Mouse (Mus musculus) CH12.LX (cell line): ENCODE data around the gene Pou6f2. TPM values are rescaled to one million over a fixed set of nuclear protein-coding genes. Genes with fewer than 3 reads are reported as not detected.

ENCODE experiments used
- DNase-seq: peaks from one replicate; pipeline ENCODE4 v3.0.0-alpha.2; 2013; ENCODE audit errors: extremely low read depth
- H3K27ac ChIP-seq: 2 replicates; pipeline ENCODE4 v1.5.1; 2012; ENCODE audit warnings: low read depth, mild to moderate bottlenecking, control low read depth, moderate library complexity; ENCODE audit not compliant: insufficient read depth
- H3K27me3 ChIP-seq: replicated peaks from 2 replicates; pipeline ENCODE3; 2012; ENCODE audit warnings: inconsistent platforms
- H3K36me3 ChIP-seq, 2 experiments: replicated peaks in 1 of 2; 2 replicates each; pipeline versions ENCODE3 to v1.6.1; 2012; ENCODE audit warnings: inconsistent platforms in 1 of 2, low read length in 1 of 2, mild to moderate bottlenecking in 1 of 2, mixed read lengths in 1 of 2, moderate library complexity in 1 of 2; ENCODE audit not compliant: control insufficient read depth in 1 of 2, insufficient read depth in 1 of 2
- H3K4me1 ChIP-seq, 2 experiments: 2 replicates each; pipeline ENCODE4 v1.6.1; 2012; ENCODE audit warnings: inconsistent platforms in 1 of 2, moderate library complexity in 1 of 2; ENCODE audit not compliant: insufficient read depth in 2 of 2, control insufficient read depth in 1 of 2
- H3K4me2 ChIP-seq: 2 replicates; pipeline ENCODE4 v1.6.1; 2012; ENCODE audit warnings: low read depth, mild to moderate bottlenecking, control low read depth; ENCODE audit not compliant: poor library complexity, insufficient read depth, severe bottlenecking
- H3K4me3 ChIP-seq, 3 experiments: fragments of 150-350 bp in 1 of 3; sonication (generic) in 1 of 3; replicated peaks in 1 of 3; 2 replicates each; pipeline versions ENCODE3 to v1.5.1; 2011 to 2012; ENCODE audit warnings: low read depth in 2 of 3, low read length in 2 of 3, mild to moderate bottlenecking in 2 of 3, moderate library complexity in 2 of 3, control low read depth in 1 of 3, improper control_type of control experiment in 1 of 3, inconsistent platforms in 1 of 3, mixed read lengths in 1 of 3; ENCODE audit not compliant: poor library complexity in 1 of 3
- H3K79me2 ChIP-seq: replicated peaks from 2 replicates; pipeline ENCODE4 v1.6.1; 2012; ENCODE audit warnings: mild to moderate bottlenecking, moderate library complexity; ENCODE audit not compliant: control insufficient read depth, poor library complexity, insufficient read depth, severe bottlenecking; ENCODE audit errors: extremely low read depth
- H3K9ac ChIP-seq: 2 replicates; pipeline ENCODE4 v1.6.1; 2012; ENCODE audit warnings: low read depth, mild to moderate bottlenecking, control low read depth, moderate library complexity; ENCODE audit not compliant: insufficient read depth
- H3K9me3 ChIP-seq: replicated peaks from 2 replicates; pipeline ENCODE3; 2012; ENCODE audit warnings: low read length, inconsistent platforms, mixed read lengths
- CHD1 ChIP-seq: IDR thresholded peaks from 2 replicates; pipeline ENCODE4 v1.6.1; 2012; ENCODE audit warnings: low read depth, low read length, improper control_type of control experiment, inconsistent platforms
- ELF1 ChIP-seq: IDR thresholded peaks from 2 replicates; pipeline ENCODE4 v1.6.1; 2014; ENCODE audit warnings: low read depth, mild to moderate bottlenecking, inconsistent platforms, low read length, improper control_type of control experiment
- EP300 ChIP-seq: IDR thresholded peaks from 2 replicates; pipeline ENCODE4 v1.6.1; 2011; ENCODE audit warnings: low read length, improper control_type of control experiment
- ETS1 ChIP-seq: conservative IDR thresholded peaks from 2 replicates; pipeline ENCODE4 v1.6.1; 2012; ENCODE audit warnings: low read depth, mild to moderate bottlenecking, inconsistent platforms, low read length, improper control_type of control experiment, moderate library complexity
- HCFC1 ChIP-seq: IDR thresholded peaks from 2 replicates; pipeline ENCODE4 v1.6.1; 2012; ENCODE audit warnings: low read depth, mild to moderate bottlenecking, inconsistent platforms, low read length, improper control_type of control experiment
- IRF4 ChIP-seq: IDR thresholded peaks from 2 replicates; pipeline ENCODE4 v1.6.1; 2014; ENCODE audit warnings: low read depth, mild to moderate bottlenecking, inconsistent platforms, low read length, improper control_type of control experiment
- MAZ ChIP-seq: IDR thresholded peaks from 2 replicates; pipeline ENCODE4 v1.6.1; 2012; ENCODE audit warnings: low read depth, mild to moderate bottlenecking, inconsistent platforms, low read length, improper control_type of control experiment, moderate library complexity
- MYC ChIP-seq: IDR thresholded peaks from 2 replicates; pipeline ENCODE4 v1.6.1; 2011; ENCODE audit warnings: low read depth, mild to moderate bottlenecking, improper control_type of control experiment, low read length
- NELFE ChIP-seq: IDR thresholded peaks from 2 replicates; pipeline ENCODE4 v1.6.1; 2011; ENCODE audit warnings: low read depth, low read length, improper control_type of control experiment
- PAX5 ChIP-seq: IDR thresholded peaks from 2 replicates; pipeline ENCODE4 v1.6.1; 2012; ENCODE audit warnings: low read length, inconsistent platforms, mixed read lengths
- RCOR1 ChIP-seq: conservative IDR thresholded peaks from 2 replicates; pipeline ENCODE4 v1.6.1; 2012; ENCODE audit warnings: low read depth, mild to moderate bottlenecking, inconsistent platforms, low read length, improper control_type of control experiment
- USF1 ChIP-seq: IDR thresholded peaks from 2 replicates; pipeline ENCODE4 v1.6.1; 2014; ENCODE audit warnings: low read depth, mild to moderate bottlenecking, inconsistent platforms, low read length, improper control_type of control experiment
- USF2 ChIP-seq: conservative IDR thresholded peaks from 2 replicates; pipeline ENCODE4 v1.6.1; 2011; ENCODE audit warnings: low read depth, low read length, improper control_type of control experiment
- ZC3H11A ChIP-seq: IDR thresholded peaks from 2 replicates; pipeline ENCODE4 v1.6.1; 2012; ENCODE audit warnings: low read depth, mild to moderate bottlenecking, inconsistent platforms, low read length, improper control_type of control experiment
- dilution Hi-C: fragments of 300-500 bp; cut with MboI; formaldehyde crosslinking; loops from 2 replicates; pipeline ENCODE4 v1.14.3; 2020; ENCODE audit warnings: low sequenced_read_pairs; ENCODE audit not compliant: extremely low pct_unique_long_range_greater_than_20kb, extremely low pct_ligation_motif_present
- in situ Hi-C: fragments of 300-500 bp; cut with MboI; formaldehyde crosslinking; loops from 3 replicates; pipeline ENCODE4 v1.14.3; 2019; ENCODE audit warnings: low sequenced_read_pairs, low pct_ligation_motif_present, low pct_unique_long_range_greater_than_20kb, mixed read lengths
- polyA plus RNA-seq: library from polyadenylated mRNA; unstranded; fragments of >175 nt; gene quantifications from 2 replicates; pipeline ENCODE4 v1.2.1, GENCODE M21; 2012; ENCODE audit warnings: low read depth; ENCODE audit not compliant: insufficient read length
- total RNA-seq, 2 experiments: library from RNA; depleted of rRNA; stranded (reverse); fragments of 300-350 nt in 1 of 2; fragments of >200 nt in 1 of 2; gene quantifications; 2 replicates each; pipeline ENCODE4 v1.2.3; 2012 to 2014

The Pou6f2 gene
- total and polyA plus RNA-seq, 3 experiments: not detected

DNA sequence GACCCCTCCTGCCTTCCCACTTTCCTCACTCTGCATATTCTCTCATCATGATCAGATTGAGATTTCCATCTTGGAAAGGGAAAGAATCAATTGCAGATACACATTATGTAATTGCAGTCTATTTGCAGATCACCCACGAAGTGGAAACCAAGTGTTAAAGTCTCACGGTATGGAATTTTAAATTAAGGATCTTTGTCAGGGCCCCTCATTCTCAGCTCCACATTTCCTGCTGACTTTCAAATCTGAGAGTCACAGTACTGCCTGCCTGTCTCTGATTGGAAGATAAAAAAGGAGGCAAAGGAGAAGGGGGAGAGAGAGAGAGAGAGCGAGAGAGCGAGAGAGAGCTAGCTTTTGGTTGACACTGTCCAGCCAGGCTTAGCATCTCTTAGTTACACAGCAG, 9.8 kb downstream of the Pou6f2 start:
- H3K9me3 ChIP-seq: no peaks in the 10 kb centered on the region
- H3K4me1 ChIP-seq: peaks cover 0 to 3% of the 10 kb centered on the region in 2 experiments; a peak in 1 of 4 replicates
- in situ Hi-C loops (no loop called here), dilution Hi-C loops (no loop called here)
- H3K4me3 ChIP-seq: no peak overlapping the region
- H3K4me2 ChIP-seq: no peak overlapping the region
- no peaks in the 10 kb centered on the region for H3K36me3 ChIP-seq
- no peak overlapping the region for H3K9ac ChIP-seq
- H3K79me2 ChIP-seq: no peaks in the 10 kb centered on the region
- DNase-seq: no peak
- H3K27ac ChIP-seq: no peak overlapping the region
- TF ChIP-seq IRF4 (no peak), HCFC1 (no peak), USF2 (no peak), RCOR1 (no peak), MAZ (no peak), PAX5 (no peak), CHD1 (no peak), ZC3H11A (no peak)
- no peaks in the 10 kb centered on the region for H3K27me3 ChIP-seq

GRCm38 (mm10) chr13:18363373-18363772, 34.1 kb downstream of the Pou6f2 start:
- dilution Hi-C loops: no loop called here
- in situ Hi-C loops: no loop called here
- H3K36me3 ChIP-seq: no peaks in the 10 kb centered on the region

DNA sequence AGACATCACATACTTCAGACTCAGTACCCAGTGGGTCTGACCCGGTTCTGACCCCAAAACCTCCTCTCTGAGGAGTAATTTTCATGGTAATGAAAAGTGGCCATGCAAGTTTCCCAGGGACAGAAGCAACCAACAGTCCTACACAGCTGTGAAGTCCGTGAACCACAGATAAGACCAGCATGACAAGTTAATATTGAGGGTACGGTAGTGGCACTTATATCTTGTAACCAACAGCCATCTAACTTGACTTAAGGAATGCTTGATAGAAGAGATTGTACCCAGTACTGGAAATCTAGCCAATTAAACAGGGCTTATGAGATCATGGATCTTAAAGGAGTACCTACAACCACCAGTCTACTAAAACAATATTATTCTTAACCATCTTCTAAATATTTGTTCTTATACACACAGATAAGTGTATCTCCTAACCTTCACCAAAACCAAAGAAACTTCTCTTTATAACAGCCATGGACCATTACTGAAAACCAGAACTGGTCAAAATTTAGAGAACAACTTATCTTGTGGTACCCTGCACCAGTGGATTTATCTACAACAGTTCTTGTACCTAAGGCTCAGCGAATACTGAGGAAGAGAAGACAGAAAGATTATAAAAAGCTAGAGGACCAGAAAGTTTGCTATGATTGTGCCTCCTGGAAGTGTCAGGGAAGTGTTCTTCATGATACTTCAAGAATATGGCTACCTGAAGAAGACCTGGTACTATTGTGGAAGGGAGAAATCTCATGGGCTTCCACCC, 52.7 kb downstream of the Pou6f2 start:
- in situ Hi-C loops: no loop called here
- no peaks in the 10 kb centered on the region for H3K4me1 ChIP-seq
- H3K79me2 ChIP-seq: no peaks in the 10 kb centered on the region
- H3K36me3 ChIP-seq: no peaks in the 10 kb centered on the region
- H3K27me3 ChIP-seq: no peaks in the 10 kb centered on the region
- DNase-seq: no peak
- no peak overlapping the region for H3K9ac ChIP-seq
- no peak overlapping the region for H3K4me3 ChIP-seq
- dilution Hi-C loops: no loop called here
- H3K9me3 ChIP-seq: no peaks in the 10 kb centered on the region
- no peak overlapping the region for H3K4me2 ChIP-seq
- H3K27ac ChIP-seq: no peak overlapping the region
- no peak for TF ChIP-seq USF1
- TF ChIP-seq ETS1: no peak

More at GRCm38 (mm10) chr13:18363373-18363772, 34.1 kb downstream of the Pou6f2 start:
- H3K4me3 ChIP-seq: no peak overlapping the region
- no peaks in the 10 kb centered on the region for H3K27me3 ChIP-seq
- no peaks in the 10 kb centered on the region for H3K4me1 ChIP-seq
- H3K27ac ChIP-seq: no peak overlapping the region
- H3K9ac ChIP-seq: no peak overlapping the region
- H3K9me3 ChIP-seq: no peaks in the 10 kb centered on the region
- H3K4me2 ChIP-seq: no peak overlapping the region
- H3K79me2 ChIP-seq: no peaks in the 10 kb centered on the region
- DNase-seq: no peak
- TF ChIP-seq ELF1 (no peak), NELFE (no peak), MYC (no peak), EP300 (no peak)
